Comparison of ENCODE assay signal across 8 mouse cellular contexts in the genomic region with DNA sequence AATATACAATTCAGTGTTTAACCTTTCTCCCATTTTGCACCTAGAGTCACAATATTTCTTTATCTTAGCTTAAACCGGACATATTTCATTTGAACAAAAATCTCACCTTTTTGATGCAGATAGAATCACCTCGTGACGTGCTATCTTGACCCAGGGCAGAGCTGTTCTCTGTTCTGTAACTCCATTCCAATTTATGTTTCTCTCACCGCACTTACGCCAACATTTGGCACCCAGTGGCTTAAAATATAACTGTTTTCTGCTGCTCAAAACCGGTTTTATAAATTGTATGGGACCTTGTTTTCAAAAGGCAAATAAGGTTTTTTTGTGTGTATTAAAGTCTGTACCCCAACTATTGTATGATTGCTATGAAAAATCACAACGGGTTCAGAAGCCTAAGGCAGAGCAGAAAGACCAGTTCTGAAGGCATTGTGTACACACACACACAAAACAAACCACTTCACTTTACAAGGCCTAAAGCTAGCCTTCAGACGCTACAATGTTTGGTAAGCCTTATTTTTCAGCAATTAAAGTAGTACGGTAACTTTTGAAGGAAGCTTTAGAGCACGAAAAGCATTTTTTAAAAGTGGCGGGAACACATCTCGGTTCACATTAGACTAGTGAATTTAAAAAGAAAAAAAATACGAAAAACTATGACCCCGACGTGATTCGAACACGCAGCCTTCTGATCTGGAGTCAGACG. TPM values are rescaled to one million over a fixed set of nuclear protein-coding genes. Genes with fewer than 3 reads are reported as not detected.
DNase-seq lines count a peak whose midpoint lies in the region; ATAC-seq and TF ChIP-seq lines count a peak whose summit lies in the region.

Tmpo (minus strand) TSS at position 555 of the 700 bp plus-strand sequence.

- no peaks in the 10 kb centered on the region for H3K9me3 ChIP-seq in embryonic facial prominence, embryonic 15.5 days (replicated peaks)
- no peaks in the 10 kb centered on the region for H3K9me3 ChIP-seq in heart, embryonic 16.5 days (replicated peaks; ENCODE audit: control insufficient read depth, low read length)
- H3K9me3 ChIP-seq in neural tube, embryonic 14.5 days (ENCODE audit: control insufficient read depth, low read length) = no peaks in the 10 kb centered on the region

- H3K4me1 ChIP-seq in embryonic facial prominence, embryonic 15.5 days = peaks cover 26% of the 10 kb centered on the region
- peaks cover 19% of the 10 kb centered on the region for H3K4me1 ChIP-seq in heart, embryonic 16.5 days (ENCODE audit: control insufficient read depth, insufficient read depth, low read length)
- peaks cover 10% of the 10 kb centered on the region; the same call in 1 of the 2 replicates for H3K4me1 ChIP-seq in neural tube, embryonic 14.5 days (ENCODE audit: control insufficient read depth, insufficient read depth, low read length)

- peaks cover 8% of the 10 kb centered on the region for H3K79me3 ChIP-seq in C2C12 (ENCODE audit: low read depth)

- peak within 1 kb of the TSS; percentile 63 for H3K9ac ChIP-seq in embryonic facial prominence, embryonic 15.5 days
- H3K9ac ChIP-seq in heart, embryonic 16.5 days (ENCODE audit: low read length) = peak within 1 kb of the TSS; percentile 82
- H3K9ac ChIP-seq in neural tube, embryonic 14.5 days (replicated peaks; ENCODE audit: low read depth, low read length) = peak within 1 kb of the TSS; percentile 78

- peaks cover 46% of the 10 kb centered on the region for H3K79me2 ChIP-seq in C2C12 (ENCODE audit: control insufficient read depth, insufficient read depth)

- H3K27me3 ChIP-seq in C2C12 (ENCODE audit: control insufficient read depth, insufficient read depth, insufficient read length) = no peaks in the 10 kb centered on the region
- H3K27me3 ChIP-seq in embryonic facial prominence, embryonic 15.5 days = no peaks in the 10 kb centered on the region
- no peaks in the 10 kb centered on the region for H3K27me3 ChIP-seq in heart, embryonic 16.5 days (ENCODE audit: control insufficient read depth, insufficient read depth, low read length)
- no peaks in the 10 kb centered on the region for H3K27me3 ChIP-seq in neural tube, embryonic 14.5 days (ENCODE audit: control insufficient read depth, insufficient read depth, low read length)

- no peak for ATAC-seq in embryonic facial prominence, embryonic 15.5 days (ENCODE audit: insufficient number of reproducible peaks, low FRiP score, low TSS enrichment, low read depth)
- ATAC-seq in heart, embryonic 16.5 days (replicated peaks; ENCODE audit: extremely low read depth, insufficient read depth, low FRiP score) = no peak
- peak; percentile 3; the same call in 1 of the 2 replicates for ATAC-seq in neural tube, embryonic 14.5 days (ENCODE audit: low read depth)

- no peaks in the 10 kb centered on the region for H3K36me3 ChIP-seq in C2C12 (ENCODE audit: control insufficient read depth, insufficient read depth)
- H3K36me3 ChIP-seq in embryonic facial prominence, embryonic 15.5 days = no peaks in the 10 kb centered on the region
- no peaks in the 10 kb centered on the region for H3K36me3 ChIP-seq in heart, embryonic 16.5 days (ENCODE audit: control insufficient read depth, insufficient read depth)
- no peaks in the 10 kb centered on the region for H3K36me3 ChIP-seq in neural tube, embryonic 14.5 days (ENCODE audit: control insufficient read depth, insufficient read depth, low read length)

- no peak for TF ChIP-seq CTCF in C2C12 (IDR thresholded peaks at IDR 0.05; ENCODE audit: control insufficient read depth, insufficient read depth, insufficient read length)

- DNase-seq in 3T3-L1 (ENCODE audit: low read depth, low spot score) = peak; percentile 55
- DNase-seq in left cerebral cortex, postnatal 4 days = no peak
- no peak for DNase-seq in cerebellum, postnatal 25 days
- no peak for DNase-seq in lung, adult 18-20 months

- H3K4me2 ChIP-seq in embryonic facial prominence, embryonic 15.5 days (replicated peaks) = peak within 1 kb of the TSS; percentile 51
- H3K4me2 ChIP-seq in heart, embryonic 16.5 days (ENCODE audit: low read depth, low read length) = peak within 1 kb of the TSS; percentile 73
- H3K4me2 ChIP-seq in neural tube, embryonic 14.5 days (ENCODE audit: low read depth, low read length) = peak within 1 kb of the TSS; percentile 42

- H3K4me3 ChIP-seq in C2C12 (ENCODE audit: insufficient read depth, poor library complexity, severe bottlenecking) = peak within 1 kb of the TSS; percentile 43
- peak within 1 kb of the TSS; percentile 62 for H3K4me3 ChIP-seq in embryonic facial prominence, embryonic 15.5 days (replicated peaks)
- H3K4me3 ChIP-seq in heart, embryonic 16.5 days (ENCODE audit: low read length) = peak within 1 kb of the TSS; percentile 63
- peak within 1 kb of the TSS; percentile 56 for H3K4me3 ChIP-seq in neural tube, embryonic 14.5 days (ENCODE audit: low read depth, low read length)

- peak within 1 kb of the TSS; percentile 100 for H3K27ac ChIP-seq in embryonic facial prominence, embryonic 15.5 days (replicated peaks)
- H3K27ac ChIP-seq in heart, embryonic 16.5 days (ENCODE audit: low read length) = peak within 1 kb of the TSS; percentile 99
- peak within 1 kb of the TSS; percentile 96 for H3K27ac ChIP-seq in neural tube, embryonic 14.5 days (ENCODE audit: low read depth, low read length)

- peak within 1 kb of the TSS; percentile 74 for H3ac ChIP-seq in C2C12 (ENCODE audit: control insufficient read depth, insufficient read length, low read depth)

- intact Hi-C loops in left cerebral cortex, postnatal 4 days (cut with DNase I) = no loop called here

- 6% methylated on average over 18 of the region's 18 CpGs for WGBS in embryonic facial prominence, embryonic 15.5 days
- WGBS in heart, embryonic 16.5 days = 10% methylated on average over 18 of the region's 18 CpGs
- 10% methylated on average over 18 of the region's 18 CpGs for WGBS in neural tube, embryonic 14.5 days

TF ChIP-seq in C2C12, 6 proteins besides CTCF, POLR2A, EP300 and RAD21:
- TF ChIP-seq MYOD1 (IDR thresholded peaks at IDR 0.05; ENCODE audit: control insufficient read depth, insufficient read length, low read depth) (no peak), FOSL1 (IDR thresholded peaks at IDR 0.05; ENCODE audit: insufficient read depth, low read length, poor library complexity, severe bottlenecking) (no peak), USF1 (IDR thresholded peaks at IDR 0.05; ENCODE audit: low read depth) (no peak), MYOG (IDR thresholded peaks at IDR 0.05; ENCODE audit: control insufficient read depth, extremely low read depth, insufficient read length) (no peak), CEBPB (IDR thresholded peaks at IDR 0.05; ENCODE audit: low read depth) (no peak), MAX (IDR thresholded peaks at IDR 0.05) (no peak)

RNA-seq across cellular contexts. Expression of gene Tmpo, which starts in this region (rescaled TPM):
- polyA plus RNA-seq in C2C12 (2012; fragmentation: generic; extraction: Trizol) = 113 TPM
- polyA plus RNA-seq in embryonic facial prominence, embryonic 15.5 days (2015; fragmentation: Nextera tagmentation; extraction: Ambion mirVana) = 198 and 203 TPM in 2 replicates
- 148 and 153 TPM in 2 replicates for polyA plus RNA-seq in heart, embryonic 16.5 days (2015; fragmentation: Nextera tagmentation; extraction: Ambion mirVana)
- total RNA-seq in left cerebral cortex, postnatal 4 days (2021) = 10 to 100 TPM; 70.0 to 76.8 TPM
- polyA plus RNA-seq in neural tube, embryonic 14.5 days (2014; fragmentation: Nextera tagmentation; extraction: Ambion mirVana) = 96.1 and 117 TPM in 2 replicates
